Mouse (Mus musculus) lung, postnatal 0 days (tissue): ENCODE results near the gene Atp13a5.

ENCODE experiments used
- CTCF ChIP-seq: IDR thresholded peaks from 2 replicates; pipeline ENCODE4 v1.5.1; 2016; ENCODE audit warnings: antibody characterized with exemption, mild to moderate bottlenecking
- EP300 ChIP-seq: IDR thresholded peaks from 2 replicates; pipeline ENCODE4 v1.6.1; 2016; ENCODE audit warnings: antibody characterized with exemption, mild to moderate bottlenecking, control low read depth

GRCm38 (mm10) chr16:29384781-29385180 is 6.2 kb upstream of the Atp13a5 start:
- TF ChIP-seq CTCF, result no peak
- no peak for TF ChIP-seq EP300
